Mouse (Mus musculus) mesoderm, embryonic 11.5 days (tissue): ENCODE results near the gene Tmem273.

ENCODE experiments used
- DNase-seq: peaks from one replicate; pipeline ENCODE4 v3.0.0-alpha.2; 2012; ENCODE audit warnings: low read depth, low spot score

Gene Tmem273

GRCm38 (mm10) chr14:32785556-32786130 lies at the start of gene Tmem273:
Gene Tmem273, plus strand, starts transcription at chr14:32785963.
- DNase-seq, result no peak

- DNase-seq, result no peak
These were observed 49.2 kb upstream of the Tmem273 start for GRCm38 (mm10) chr14:32736561-32736960.

- no peak for DNase-seq
These were observed 47.2 kb upstream of the Tmem273 start for GRCm38 (mm10) chr14:32738586-32738985.

- no peak for DNase-seq
These were observed 37.2 kb upstream of the Tmem273 start for GRCm38 (mm10) chr14:32748519-32748918.

GRCm38 (mm10) chr14:32750727-32751126 lies 35.0 kb upstream of the Tmem273 start:
- no peak for DNase-seq

GRCm38 (mm10) chr14:32754286-32754685 lies 31.5 kb upstream of the Tmem273 start:
- no peak for DNase-seq

GRCm38 (mm10) chr14:32762177-32762576 lies 23.6 kb upstream of the Tmem273 start:
- no peak for DNase-seq

- no peak for DNase-seq
These were observed 15.2 kb upstream of the Tmem273 start for GRCm38 (mm10) chr14:32770563-32770962.

- DNase-seq, result no peak
These were observed 13.7 kb upstream of the Tmem273 start for GRCm38 (mm10) chr14:32772085-32772484.

GRCm38 (mm10) chr14:32772791-32773190 lies 13.0 kb upstream of the Tmem273 start:
- no peak for DNase-seq

- DNase-seq, result no peak
These were observed 12.3 kb upstream of the Tmem273 start for GRCm38 (mm10) chr14:32773456-32773855.

GRCm38 (mm10) chr14:32776077-32776476 lies 9.7 kb upstream of the Tmem273 start:
- DNase-seq, result no peak

GRCm38 (mm10) chr14:32778362-32778761 lies 7.4 kb upstream of the Tmem273 start:
- no peak for DNase-seq

GRCm38 (mm10) chr14:32782866-32783265 lies 2.9 kb upstream of the Tmem273 start:
- DNase-seq, result no peak

- DNase-seq, result no peak
These were observed 1.5 kb upstream of the Tmem273 start for GRCm38 (mm10) chr14:32784130-32784747.

GRCm38 (mm10) chr14:32784748-32785134 lies 1.0 kb upstream of the Tmem273 start:
- DNase-seq, result no peak

GRCm38 (mm10) chr14:32787691-32788090 lies 1.9 kb downstream of the Tmem273 start:
- DNase-seq, result peak; percentile 4

GRCm38 (mm10) chr14:32796375-32796774 lies 10.6 kb downstream of the Tmem273 start:
- DNase-seq, result peak; percentile 21

GRCm38 (mm10) chr14:32797803-32798202 lies 12.0 kb downstream of the Tmem273 start:
- DNase-seq, result no peak

- DNase-seq, result no peak
These were observed 12.6 kb downstream of the Tmem273 start for GRCm38 (mm10) chr14:32798355-32798754.

- DNase-seq, result no peak
These were observed 14.3 kb downstream of the Tmem273 start for GRCm38 (mm10) chr14:32800048-32800447.

GRCm38 (mm10) chr14:32801016-32801661 lies 15.4 kb downstream of the Tmem273 start:
- peak; percentile 26 for DNase-seq

- DNase-seq, result no peak
These were observed 15.9 kb downstream of the Tmem273 start for GRCm38 (mm10) chr14:32801662-32802024.
